Mouse (Mus musculus): Measurements from ENCODE around the gene Nmnat3.

Gene Nmnat3

DNA sequence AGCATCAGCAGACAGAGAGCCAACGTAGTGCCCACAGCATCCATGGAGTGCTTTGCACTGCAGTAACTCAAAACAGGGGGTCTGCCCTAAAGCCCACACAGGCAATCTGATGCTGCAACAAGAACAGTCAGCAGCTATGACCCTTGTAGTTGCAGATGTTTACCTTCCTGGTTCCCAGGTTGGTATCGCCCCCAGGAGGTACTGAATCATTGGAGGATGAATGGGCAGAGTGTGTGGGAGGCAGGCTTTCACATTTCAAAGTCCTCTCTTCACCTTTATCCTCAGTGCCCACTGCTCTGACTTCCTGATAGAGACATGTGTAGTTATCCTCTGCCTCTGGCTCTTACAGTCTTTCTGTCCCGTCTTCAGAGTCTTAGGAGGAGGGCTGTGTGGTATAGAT is 134.7 kb downstream of the Nmnat3 start:
- no peak for DNase-seq (ENCODE audit: low spot score)

DNA sequence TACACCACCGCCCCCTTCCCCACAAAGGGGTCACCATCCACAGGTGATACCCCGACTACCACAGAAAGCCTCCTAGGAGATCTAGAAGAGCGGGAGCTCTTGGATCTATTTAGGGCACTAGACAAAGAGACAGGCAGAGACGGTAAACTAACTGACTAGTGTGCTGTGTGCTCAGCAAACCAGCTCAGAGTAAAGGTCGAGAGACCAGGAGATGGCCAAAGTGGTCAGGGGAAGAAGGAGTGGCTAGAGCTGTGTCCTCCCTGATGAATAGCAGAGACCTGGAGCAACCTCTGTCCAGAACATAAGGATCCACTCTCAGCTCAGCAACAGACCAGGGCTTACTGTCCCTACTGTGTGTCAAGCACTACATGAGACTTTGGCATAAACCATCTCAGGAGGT is 135.4 kb downstream of the Nmnat3 start, which contains the start of gene Rbp1:
Gene Rbp1 (plus strand): TSS at position 306 of the 400 bp plus-strand sequence.
- DNase-seq (ENCODE audit: low spot score): no peak

GRCm38 (mm10) chr9:98423691-98424090 is 136.5 kb downstream of the Nmnat3 start:
- no peak for DNase-seq (ENCODE audit: low spot score)

GRCm38 (mm10) chr9:98424291-98424690 is 137.1 kb downstream of the Nmnat3 start:
- no peak for DNase-seq (ENCODE audit: low spot score)

DNA sequence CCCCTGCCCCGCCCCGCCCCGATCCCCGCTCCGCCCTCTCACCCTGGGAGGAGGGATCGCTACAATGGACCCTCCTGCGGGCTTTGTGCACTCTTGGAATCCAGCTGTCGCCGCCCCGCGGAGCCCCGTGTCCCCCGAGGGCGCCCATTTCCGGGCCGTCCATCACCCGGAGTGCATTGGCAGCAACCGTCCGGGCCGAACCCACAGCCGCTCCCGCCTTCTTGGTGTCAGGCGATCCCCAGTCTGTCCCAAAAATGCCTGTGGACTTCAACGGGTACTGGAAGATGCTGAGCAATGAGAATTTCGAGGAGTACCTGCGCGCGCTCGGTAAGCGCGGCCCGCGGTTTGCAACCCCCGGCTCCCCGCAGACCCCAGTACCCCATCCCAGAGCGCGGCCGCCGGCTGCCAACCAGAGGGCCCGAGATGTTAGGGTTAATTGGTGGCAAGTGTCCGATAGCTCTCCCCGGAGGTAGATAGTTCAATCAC is 137.5 kb downstream of the Nmnat3 start:
- no peak for DNase-seq (ENCODE audit: low spot score)

DNA sequence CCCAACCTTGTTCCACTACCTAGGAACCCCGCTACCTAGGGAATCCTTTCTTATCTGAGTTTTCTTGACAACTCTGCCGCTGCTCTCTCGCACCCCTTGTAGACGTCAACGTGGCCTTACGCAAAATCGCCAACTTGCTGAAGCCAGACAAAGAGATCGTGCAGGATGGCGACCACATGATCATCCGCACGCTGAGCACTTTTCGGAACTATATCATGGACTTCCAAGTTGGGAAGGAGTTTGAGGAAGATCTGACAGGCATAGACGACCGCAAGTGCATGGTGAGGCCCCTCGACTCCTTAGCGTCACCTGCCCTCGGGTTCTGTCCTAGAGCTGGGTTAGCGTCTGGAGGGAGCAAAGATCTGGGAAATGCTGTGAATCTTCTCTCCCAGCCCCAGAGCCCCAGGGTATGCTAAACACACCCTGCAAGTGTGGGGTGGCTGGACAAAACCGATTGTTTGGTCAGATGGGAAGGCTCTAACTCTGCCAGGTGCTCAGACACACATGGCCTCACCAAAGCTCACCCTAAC is 138.2 kb downstream of the Nmnat3 start:
- no peak for DNase-seq (ENCODE audit: low spot score)

- DNase-seq (ENCODE audit: low spot score): no peak
Measured at GRCm38 (mm10) chr9:98427906-98428517, 140.8 kb downstream of the Nmnat3 start.

GRCm38 (mm10) chr9:98428783-98429182 is 141.5 kb downstream of the Nmnat3 start:
- DNase-seq (ENCODE audit: low spot score): no peak

DNA sequence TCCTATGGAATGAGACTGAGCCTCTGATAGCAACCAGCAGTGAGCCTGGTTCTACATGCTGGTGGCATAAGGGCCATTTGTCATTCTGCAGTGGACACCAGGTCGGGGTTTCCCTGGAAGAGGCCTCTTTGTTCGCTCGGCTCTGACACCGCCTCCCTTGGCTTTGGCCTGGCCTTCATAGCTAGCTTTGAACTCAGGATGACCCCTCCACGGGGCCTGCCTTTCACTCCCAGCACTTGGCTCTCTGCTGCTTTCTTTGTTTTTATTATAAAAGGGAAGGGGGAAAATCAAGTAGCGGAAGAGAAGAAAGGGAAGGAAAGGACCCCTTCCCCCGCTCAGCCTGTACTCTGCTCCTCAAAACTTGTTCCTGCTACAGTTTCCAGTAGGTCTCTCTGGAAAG is 142.6 kb downstream of the Nmnat3 start:
- peak; percentile 25 for DNase-seq (ENCODE audit: low spot score)

GRCm38 (mm10) chr9:98430528-98430927 is 143.3 kb downstream of the Nmnat3 start:
- DNase-seq (ENCODE audit: low spot score): no peak

GRCm38 (mm10) chr9:98433021-98433420 is 145.8 kb downstream of the Nmnat3 start:
- no peak for DNase-seq (ENCODE audit: low spot score)

- no peak for DNase-seq (ENCODE audit: low spot score)
Measured at GRCm38 (mm10) chr9:98433956-98434588, 146.8 kb downstream of the Nmnat3 start.

- DNase-seq (ENCODE audit: low spot score): no peak
Measured at GRCm38 (mm10) chr9:98437819-98438218, 150.6 kb downstream of the Nmnat3 start.

DNA sequence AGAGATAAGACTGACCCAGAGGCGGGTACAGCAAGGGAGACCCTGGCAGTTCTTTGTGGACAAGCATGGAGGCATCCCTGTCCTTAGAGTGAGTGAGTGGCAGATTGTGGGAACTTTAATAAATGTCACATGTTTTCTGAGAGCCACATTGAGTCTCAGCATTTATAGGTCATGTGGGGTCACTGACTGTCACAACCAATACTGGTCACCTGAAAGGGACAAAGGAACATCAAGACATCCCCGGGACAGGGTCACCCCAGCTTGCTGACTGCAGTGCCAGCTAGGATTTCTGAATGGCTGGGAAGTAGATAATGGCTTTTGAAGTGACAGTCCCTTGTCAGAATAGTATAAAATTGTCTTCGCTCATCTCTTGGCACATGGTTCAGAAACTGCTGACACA is 151.9 kb downstream of the Nmnat3 start:
- no peak for DNase-seq (ENCODE audit: low spot score)

- DNase-seq (ENCODE audit: low spot score): peak; percentile 25
Measured at GRCm38 (mm10) chr9:98442638-98443037, 155.4 kb downstream of the Nmnat3 start.

DNA sequence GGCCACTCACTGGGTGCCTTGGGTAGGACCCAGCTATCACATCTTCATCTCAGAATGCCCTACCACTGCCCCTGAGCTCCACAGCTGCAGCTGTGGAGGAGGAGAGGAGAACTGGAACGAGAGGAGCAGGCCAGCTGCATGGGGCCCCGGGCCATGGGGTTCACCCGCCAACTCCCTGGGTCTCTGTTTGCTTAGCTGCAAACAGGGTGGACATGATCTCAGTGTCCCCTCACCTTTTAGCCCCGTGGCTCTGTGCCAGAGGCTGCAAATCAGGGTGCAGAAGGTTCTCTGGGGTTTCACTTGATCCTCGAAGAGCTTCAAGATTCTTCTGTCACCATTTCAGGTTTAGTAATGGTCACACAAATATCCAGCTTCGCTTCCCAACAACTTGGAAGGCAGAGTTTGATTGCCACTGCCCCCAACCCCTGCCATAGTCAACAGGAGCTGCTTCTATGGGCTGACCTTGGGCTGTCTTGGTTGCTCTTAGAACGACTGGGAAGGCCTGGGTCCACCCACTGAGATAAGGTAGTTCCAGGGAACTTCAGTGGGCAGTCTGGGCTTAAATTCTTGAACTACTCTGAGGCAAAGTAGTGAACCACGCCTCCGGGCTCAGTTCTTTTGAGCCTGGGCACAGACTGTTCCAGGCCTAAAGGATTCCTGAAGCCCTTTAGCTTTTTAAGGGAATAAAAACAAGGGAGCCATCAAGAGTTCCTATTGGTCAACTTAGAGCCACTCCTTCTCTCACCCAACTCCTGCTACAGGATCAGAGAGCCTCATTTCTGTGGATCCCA is 158.3 kb downstream of the Nmnat3 start:
- DNase-seq (ENCODE audit: low spot score): no peak

GRCm38 (mm10) chr9:98450976-98451375 is 163.7 kb downstream of the Nmnat3 start:
- DNase-seq (ENCODE audit: low spot score): peak; percentile 9

GRCm38 (mm10) chr9:98466709-98467108 is 179.5 kb downstream of the Nmnat3 start:
- no peak for DNase-seq (ENCODE audit: low spot score)
